Mouse (Mus musculus): ENCODE measurements around the gene Olfr1082. TPM values are rescaled to one million over a fixed set of nuclear protein-coding genes. Genes with fewer than 3 reads are reported as not detected.
"Not testable (repeated sequence)": the region's sequence is repeated elsewhere in the genome, so short reads cannot be mapped to it uniquely, and the experiment has no call there.

The Olfr1082 gene
- total RNA-seq (2021): not detected
- long read RNA-seq, experiment 1: 0 reads
- long read RNA-seq, experiment 2: 0 reads

DNA sequence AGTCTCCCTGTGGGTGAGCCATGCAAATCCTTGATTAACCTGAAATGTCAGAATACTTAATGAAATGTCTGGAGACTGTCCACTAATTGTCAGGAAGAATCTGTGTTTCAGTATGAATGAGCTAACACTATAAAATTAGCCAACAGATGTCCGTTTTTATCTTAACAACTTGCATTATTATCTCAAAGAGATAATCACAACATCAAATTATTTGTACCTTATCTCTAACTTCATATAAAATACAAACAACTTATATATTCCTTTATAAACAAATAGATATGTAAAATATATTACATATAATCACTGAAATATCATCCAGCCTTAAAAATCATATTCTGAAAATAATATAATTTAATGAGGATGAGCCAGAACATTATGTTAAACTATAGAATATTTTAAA, at the start of gene Olfr1082:
Gene Olfr1082 (minus strand): TSS at position 101 of the 400 bp plus-strand sequence.
- DNase-seq; intact Hi-C loops (cut with DNase I); H3K4me3 ChIP-seq; H3K27ac ChIP-seq: not testable (repeated sequence)

DNA sequence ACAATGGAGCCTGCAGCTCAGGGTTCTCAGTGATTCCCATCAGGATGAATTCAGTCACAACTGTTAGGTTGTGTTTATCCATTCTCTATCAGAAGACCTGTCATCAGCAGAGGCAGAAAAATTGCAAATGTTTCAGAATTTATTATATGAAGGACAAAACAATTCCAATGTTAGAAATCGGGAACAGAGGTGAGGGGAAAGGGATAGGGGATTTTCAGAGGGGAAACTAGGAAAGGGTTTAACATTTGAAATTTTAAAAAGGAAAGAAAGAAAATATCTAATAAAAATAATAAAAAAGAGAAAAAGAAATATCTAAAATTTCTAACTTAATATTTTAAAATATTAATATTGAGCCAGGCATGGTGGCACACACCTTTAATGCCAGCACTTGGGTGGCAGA, 40.9 kb upstream of the Olfr1082 start, which contains the start of gene Olfr1084:
Gene Olfr1084 (minus strand): TSS at position 101 of the 400 bp plus-strand sequence.
- H3K27ac ChIP-seq; H3K4me3 ChIP-seq; DNase-seq; intact Hi-C loops (cut with DNase I): not testable (repeated sequence)

DNA sequence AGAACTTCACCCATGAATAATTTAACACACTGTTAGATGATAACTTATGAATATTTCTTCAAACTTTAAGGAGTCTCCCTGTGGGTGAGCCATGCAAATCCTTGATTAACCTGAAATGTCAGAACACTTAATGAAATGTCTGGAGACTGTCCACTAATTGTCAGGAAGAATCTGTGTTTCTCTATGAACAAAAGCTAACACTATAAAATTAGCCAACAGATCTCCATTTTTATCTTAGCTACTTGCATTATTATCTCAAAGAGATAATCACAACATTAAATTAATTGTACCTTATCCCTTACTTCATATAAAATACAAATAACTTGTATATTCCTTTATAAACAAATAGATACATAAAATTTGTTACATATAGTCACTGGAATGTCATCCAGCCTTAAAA, 40.6 kb downstream of the Olfr1082 start, which contains the start of gene Olfr1080:
Gene Olfr1080 (minus strand): TSS at position 101 of the 400 bp plus-strand sequence.
- H3K4me3 ChIP-seq; H3K27ac ChIP-seq; intact Hi-C loops (cut with DNase I); DNase-seq: not testable (repeated sequence)

Other genes starting within 250 kb of the Olfr1082 start
- gene Olfr1055, start 248.7 kb downstream of the Olfr1082 start, total RNA-seq (2021): not detected
- not detected for gene Olfr1056, start 236.5 kb downstream of the Olfr1082 start, total RNA-seq (2021)
- gene Olfr1057, start 220.6 kb downstream of the Olfr1082 start, total RNA-seq (2021): not detected
- gene Olfr1058, start 210.4 kb downstream of the Olfr1082 start, total RNA-seq (2021): not detected
- not detected for gene Olfr1061, start 184.9 kb downstream of the Olfr1082 start, total RNA-seq (2021)
- not detected for gene Olfr1062, start 172.2 kb downstream of the Olfr1082 start, total RNA-seq (2021)
- gene Olfr1065, start 148.4 kb downstream of the Olfr1082 start, total RNA-seq (2021): not detected
- not detected for gene Olfr1066, start 142.7 kb downstream of the Olfr1082 start, total RNA-seq (2021)
- not detected for gene Olfr228, start 111.6 kb downstream of the Olfr1082 start, total RNA-seq (2021)
- not detected for gene Olfr1076, start 90.5 kb downstream of the Olfr1082 start, total RNA-seq (2021)
- not detected for gene Olfr1079, start 56.5 kb downstream of the Olfr1082 start, total RNA-seq (2021)
- not detected for gene Olfr1080, start 40.7 kb downstream of the Olfr1082 start, total RNA-seq (2021)
- gene Olfr1084, start 40.8 kb upstream of the Olfr1082 start, total RNA-seq (2021): not detected
- not detected for gene Olfr1085, start 63.1 kb upstream of the Olfr1082 start, total RNA-seq (2021)
- gene Olfr1086, start 81.1 kb upstream of the Olfr1082 start, total RNA-seq (2021): not detected
- not detected for gene Olfr1087, start 99.4 kb upstream of the Olfr1082 start, total RNA-seq (2021)
- gene Olfr1089, start 134.7 kb upstream of the Olfr1082 start, total RNA-seq (2021): not detected
- gene Olfr1090, start 160.0 kb upstream of the Olfr1082 start, total RNA-seq (2021): not detected
- not detected for gene Olfr1093, start 183.5 kb upstream of the Olfr1082 start, total RNA-seq (2021)
- not detected for gene Olfr141, start 211.1 kb upstream of the Olfr1082 start, total RNA-seq (2021)
- not detected for gene Olfr1094, start 225.7 kb upstream of the Olfr1082 start, total RNA-seq (2021)

Measured in gastrocnemius, adult 2 months (tissue).